Mouse (Mus musculus): ENCODE measurements around the gene Bhmt2.

The Bhmt2 gene

GRCm38 (mm10) chr13:93674131-93674561 is at the start of gene Bhmt2, which contains the start of gene Dmgdh:
Bhmt2 (minus strand) TSS chr13:93674302.
Dmgdh (plus strand) TSS chr13:93674433.
- peak; percentile 55 to 75 for DNase-seq

- DNase-seq = no peak
Measured at GRCm38 (mm10) chr13:93723455-93723854, 49.4 kb upstream of the Bhmt2 start.

GRCm38 (mm10) chr13:93721916-93722315 is 47.8 kb upstream of the Bhmt2 start:
- DNase-seq = no peak

GRCm38 (mm10) chr13:93718948-93719347 is 44.8 kb upstream of the Bhmt2 start:
- DNase-seq = peak; percentile 43 to 85

- no peak for DNase-seq
Measured at GRCm38 (mm10) chr13:93717113-93717512, 43.0 kb upstream of the Bhmt2 start.

- no peak for DNase-seq
Measured at GRCm38 (mm10) chr13:93713826-93714225, 39.7 kb upstream of the Bhmt2 start.

- DNase-seq = no peak
Measured at GRCm38 (mm10) chr13:93712362-93712761, 38.3 kb upstream of the Bhmt2 start.

- DNase-seq = peak; percentile 49 to 70
Measured at GRCm38 (mm10) chr13:93711226-93711625, 37.1 kb upstream of the Bhmt2 start.

GRCm38 (mm10) chr13:93710325-93710724 is 36.2 kb upstream of the Bhmt2 start:
- peak in 1 of 2 experiments; percentile 28 for DNase-seq

- DNase-seq = no peak
Measured at GRCm38 (mm10) chr13:93707271-93707670, 33.2 kb upstream of the Bhmt2 start.

GRCm38 (mm10) chr13:93705697-93706096 is 31.6 kb upstream of the Bhmt2 start:
- DNase-seq = no peak

- DNase-seq = peak; percentile 87 to 89
Measured at GRCm38 (mm10) chr13:93698866-93699265, 24.8 kb upstream of the Bhmt2 start.

GRCm38 (mm10) chr13:93690821-93691220 is 16.7 kb upstream of the Bhmt2 start:
- DNase-seq = no peak

GRCm38 (mm10) chr13:93689566-93689965 is 15.5 kb upstream of the Bhmt2 start:
- DNase-seq = no peak

GRCm38 (mm10) chr13:93687321-93687720 is 13.2 kb upstream of the Bhmt2 start:
- no peak for DNase-seq

- DNase-seq = no peak
Measured at GRCm38 (mm10) chr13:93685226-93685625, 11.1 kb upstream of the Bhmt2 start.

GRCm38 (mm10) chr13:93683336-93683735 is 9.2 kb upstream of the Bhmt2 start:
- no peak for DNase-seq

GRCm38 (mm10) chr13:93676864-93677263 is 2.8 kb upstream of the Bhmt2 start:
- no peak for DNase-seq

- DNase-seq = peak; percentile 28 to 56
Measured at GRCm38 (mm10) chr13:93673296-93673695, 806 bp downstream of the Bhmt2 start.

GRCm38 (mm10) chr13:93672371-93672770 is 1.7 kb downstream of the Bhmt2 start:
- DNase-seq = peak; percentile 75 to 83

- no peak for DNase-seq
Measured at GRCm38 (mm10) chr13:93667586-93667985, 6.5 kb downstream of the Bhmt2 start.

GRCm38 (mm10) chr13:93657941-93658340 is 16.2 kb downstream of the Bhmt2 start:
- DNase-seq = peak in 1 of 2 experiments; percentile 17

GRCm38 (mm10) chr13:93653382-93653781 is 20.7 kb downstream of the Bhmt2 start:
- DNase-seq = no peak

GRCm38 (mm10) chr13:93648387-93649130 is 25.5 kb downstream of the Bhmt2 start:
- DNase-seq = peak; percentile 64 to 82

- DNase-seq = peak; percentile 50 to 89
Measured at GRCm38 (mm10) chr13:93639636-93640035, 34.5 kb downstream of the Bhmt2 start.

Measured in kidney, postnatal 36 days (tissue).